Mouse (Mus musculus) embryonic fibroblast, embryonic 13.5 days (primary cell): ENCODE results near the gene Rccd1.

Source experiments
- CTCF ChIP-seq: IDR thresholded peaks from 2 replicates; pipeline ENCODE4 v1.5.1; 2011; ENCODE audit warnings: mild to moderate bottlenecking, control low read depth, low read length, moderate library complexity, borderline replicate concordance; ENCODE audit not compliant: insufficient read depth
- POLR2A ChIP-seq: IDR thresholded peaks from 2 replicates; pipeline ENCODE4 v1.6.1; 2011; ENCODE audit warnings: low read depth, mild to moderate bottlenecking, control low read depth, low read length, moderate library complexity

GRCm38 (mm10) chr7:80319846-80320496 is 4.3 kb downstream of the Rccd1 start:
- TF ChIP-seq POLR2A = no peak
- TF ChIP-seq CTCF = no peak
